Mouse (Mus musculus) limb, embryonic 15.5 days (tissue): ENCODE data around the gene Comtd1. TPM values are rescaled to one million over a fixed set of nuclear protein-coding genes. Genes with fewer than 3 reads are reported as not detected.

ENCODE experiments used
- ATAC-seq: fragments of 200-750 bp; cut with Nextera tagmentation; 2 replicates; pipeline ENCODE4 v1.8.0; 2017; ENCODE audit warnings: low read depth, moderate TSS enrichment; ENCODE audit not compliant: insufficient number of reproducible peaks, low FRiP score, low TSS enrichment
- H3K27ac ChIP-seq: fragments of 300-500 bp; sonication (generic); 2 replicates; pipeline ENCODE4 v1.5.1; 2015; ENCODE audit warnings: moderate library complexity, mild to moderate bottlenecking, inconsistent platforms
- H3K27me3 ChIP-seq: fragments of 300-500 bp; sonication (generic); 2 replicates; pipeline ENCODE4 v1.6.1; 2015; ENCODE audit warnings: inconsistent platforms
- H3K36me3 ChIP-seq: fragments of 300-500 bp; sonication (generic); 2 replicates; pipeline ENCODE4 v1.6.1; 2015; ENCODE audit warnings: inconsistent platforms
- H3K4me1 ChIP-seq: fragments of 300-500 bp; sonication (generic); 2 replicates; pipeline ENCODE4 v1.6.1; 2015; ENCODE audit warnings: inconsistent platforms
- H3K4me2 ChIP-seq: fragments of 300-500 bp; sonication (generic); 2 replicates; pipeline ENCODE4 v1.6.1; 2015; ENCODE audit warnings: mild to moderate bottlenecking, inconsistent platforms
- H3K4me3 ChIP-seq: fragments of 300-500 bp; sonication (generic); 2 replicates; pipeline ENCODE4 v1.5.1; 2015; ENCODE audit warnings: mild to moderate bottlenecking, inconsistent platforms
- H3K9ac ChIP-seq: fragments of 300-500 bp; sonication (generic); 2 replicates; pipeline ENCODE4 v1.6.1; 2015; ENCODE audit warnings: inconsistent platforms
- H3K9me3 ChIP-seq: fragments of 300-500 bp; sonication (generic); 2 replicates; pipeline ENCODE4 v1.6.1; 2016; ENCODE audit warnings: inconsistent platforms
- WGBS: fragments of 180-500 bp; shearing (Covaris S2); methylation state at CpG from one replicate; pipeline ENCODE4 v1.1.7; 2015; 5-methylcytosine and 5-hydroxymethylcytosine counted together
- polyA plus RNA-seq: library from polyadenylated mRNA; unstranded; fragments of >200 nt; fragmentation: Nextera tagmentation; extraction: Ambion mirVana; gene quantifications from 2 replicates; pipeline ENCODE4 v1.2.1, GENCODE M21; 2015

Gene Comtd1
- polyA plus RNA-seq, 1 experiment from 2014 or later: 21.7 TPM

DNA sequence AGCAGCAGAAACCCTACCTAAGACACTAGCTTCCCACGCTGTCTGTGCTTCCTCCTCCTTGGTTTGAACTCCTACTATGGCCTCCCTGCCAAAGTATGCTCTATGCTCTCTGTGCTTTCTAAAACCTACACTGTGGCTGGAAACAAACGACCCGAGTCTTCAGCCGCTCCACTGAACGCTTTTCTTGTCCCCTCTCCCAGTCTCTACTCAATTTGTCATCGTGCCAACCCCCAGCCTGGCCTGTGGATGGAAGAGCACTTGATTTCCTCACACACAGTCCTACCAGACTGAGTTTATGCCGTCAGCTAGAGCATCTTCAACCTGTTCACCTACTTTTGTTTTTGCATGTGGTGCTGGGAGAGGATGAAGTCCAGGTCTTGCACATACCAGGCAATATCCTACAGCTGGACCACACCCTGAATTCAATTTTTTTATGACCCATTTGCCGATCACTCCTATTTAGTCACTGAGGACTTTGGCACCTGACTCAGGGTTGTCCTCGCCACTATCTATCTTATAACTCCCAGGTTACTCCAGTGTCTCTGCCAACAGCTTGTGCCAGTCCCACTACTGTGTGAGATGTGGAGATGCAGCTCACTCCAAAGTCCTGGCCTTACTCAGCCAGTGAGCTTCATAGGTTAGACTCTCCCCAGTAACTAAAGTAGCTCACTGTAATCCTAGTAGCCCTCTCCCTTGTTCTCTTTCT lies 22.8 kb downstream of the Comtd1 start:
- Histone ChIP-seq H3K36me3 (no peaks in the 10 kb centered on the region), H3K9me3 (no peaks in the 10 kb centered on the region), H3K4me3 (no peak overlapping the region), H3K27me3 (no peaks in the 10 kb centered on the region), H3K4me1 (peaks cover 16% of the 10 kb centered on the region), H3K9ac (no peak overlapping the region), H3K27ac (no peak overlapping the region), H3K4me2 (no peak overlapping the region)
- 70% methylated on average over 9 of the region's 9 CpGs for WGBS
- no peak for ATAC-seq

DNA sequence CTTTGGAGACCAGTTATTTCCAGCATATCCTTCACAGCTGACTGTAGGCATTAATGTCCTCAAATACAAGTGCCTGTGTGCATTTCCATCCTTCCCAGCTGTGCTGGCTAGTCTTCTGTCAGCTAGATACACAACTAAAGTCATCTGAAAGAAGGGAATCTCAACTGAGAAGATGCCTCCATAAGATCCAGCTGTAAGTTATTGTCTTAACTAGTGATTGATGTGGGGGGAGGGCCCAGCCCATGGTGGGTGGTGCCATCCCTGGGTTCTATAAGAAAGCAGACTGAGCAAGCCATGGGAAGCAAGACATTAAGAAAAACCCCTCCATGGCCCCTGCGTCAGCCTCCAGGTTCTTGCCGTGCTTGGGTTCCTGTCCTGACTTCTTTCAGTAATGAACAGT lies 23.8 kb downstream of the Comtd1 start, which contains the start of gene Vdac2:
Vdac2 (plus strand) TSS at position 301 of the 400 bp plus-strand sequence.
- H3K4me2 ChIP-seq: no peak within 1 kb of the TSS
- H3K4me1 ChIP-seq: peaks cover 10% of the 10 kb centered on the region; the same call in 1 of the 2 replicates
- ATAC-seq: no peak
- no peak within 1 kb of the TSS for H3K9ac ChIP-seq
- H3K36me3 ChIP-seq: no peaks in the 10 kb centered on the region
- no peak within 1 kb of the TSS for H3K4me3 ChIP-seq
- no peaks in the 10 kb centered on the region for H3K27me3 ChIP-seq
- H3K27ac ChIP-seq: peak within 1 kb of the TSS; percentile 38; the same call in 1 of the 2 replicates
- WGBS: 90% methylated on average over 2 of the region's 2 CpGs
- H3K9me3 ChIP-seq: no peaks in the 10 kb centered on the region

DNA sequence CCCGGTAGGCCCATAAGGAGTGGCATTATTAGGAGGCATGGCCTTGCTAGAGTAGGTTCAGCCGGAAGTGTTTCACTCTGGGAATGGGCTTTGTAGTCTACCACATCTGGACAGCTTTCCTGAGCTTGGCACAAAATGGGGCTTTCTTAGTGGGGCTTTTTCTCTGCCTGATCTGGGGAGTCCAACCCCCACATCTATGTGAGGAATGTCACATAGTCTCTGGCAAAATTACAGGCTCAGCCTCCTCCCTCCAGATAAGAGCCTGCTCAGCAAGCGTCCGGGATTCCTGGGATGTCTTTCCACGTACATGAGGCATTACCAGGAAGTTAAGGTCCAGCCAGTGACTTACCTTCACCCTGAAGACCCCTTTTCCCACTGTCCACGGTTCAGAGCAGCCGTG lies 24.9 kb downstream of the Comtd1 start:
- Histone ChIP-seq H3K4me3 (no peak overlapping the region), H3K36me3 (no peaks in the 10 kb centered on the region), H3K27ac (peak overlapping the region; percentile 38; the same call in 1 of the 2 replicates), H3K4me1 (peaks cover 10% of the 10 kb centered on the region; the same call in 1 of the 2 replicates), H3K27me3 (no peaks in the 10 kb centered on the region), H3K9me3 (no peaks in the 10 kb centered on the region), H3K4me2 (no peak overlapping the region), H3K9ac (no peak overlapping the region)
- no peak for ATAC-seq
- WGBS: 58% methylated on average over 7 of the region's 7 CpGs

- peaks cover 10% of the 10 kb centered on the region; the same call in 1 of the 2 replicates for H3K4me1 ChIP-seq
- 61% methylated on average over 7 of the region's 7 CpGs for WGBS
- no peak overlapping the region for H3K4me2 ChIP-seq
- no peaks in the 10 kb centered on the region for H3K36me3 ChIP-seq
- no peak overlapping the region for H3K9ac ChIP-seq
- H3K27ac ChIP-seq: peak overlapping the region; percentile 69
- no peaks in the 10 kb centered on the region for H3K9me3 ChIP-seq
- H3K4me3 ChIP-seq: no peak overlapping the region
- no peak for ATAC-seq
- H3K27me3 ChIP-seq: no peaks in the 10 kb centered on the region
These were observed 25.9 kb downstream of the Comtd1 start for GRCm38 (mm10) chr14:21822795-21823374.

GRCm38 (mm10) chr14:21822307-21822706 lies 26.5 kb downstream of the Comtd1 start:
- Histone ChIP-seq H3K27me3 (no peaks in the 10 kb centered on the region), H3K36me3 (no peaks in the 10 kb centered on the region), H3K9me3 (no peaks in the 10 kb centered on the region), H3K4me3 (no peak overlapping the region), H3K9ac (no peak overlapping the region), H3K4me2 (no peak overlapping the region), H3K27ac (no peak overlapping the region), H3K4me1 (peaks cover 10% of the 10 kb centered on the region; the same call in 1 of the 2 replicates)
- no peak for ATAC-seq
- WGBS: 75% methylated on average over 7 of the region's 7 CpGs

GRCm38 (mm10) chr14:21820880-21821505 lies 27.8 kb downstream of the Comtd1 start:
- H3K36me3 ChIP-seq: no peaks in the 10 kb centered on the region
- no peaks in the 10 kb centered on the region for H3K9me3 ChIP-seq
- 0 out of 2 replicates have a peak, but pooled peaks have one; percentile 23 for ATAC-seq
- 88% methylated on average over 4 of the region's 4 CpGs for WGBS
- peaks cover 10% of the 10 kb centered on the region; the same call in 1 of the 2 replicates for H3K4me1 ChIP-seq
- no peak overlapping the region for H3K4me3 ChIP-seq
- no peak overlapping the region for H3K4me2 ChIP-seq
- no peak overlapping the region for H3K9ac ChIP-seq
- H3K27ac ChIP-seq: no peak overlapping the region
- H3K27me3 ChIP-seq: no peaks in the 10 kb centered on the region

- no peaks in the 10 kb centered on the region for H3K36me3 ChIP-seq
- no peaks in the 10 kb centered on the region for H3K27me3 ChIP-seq
- H3K4me2 ChIP-seq: no peak overlapping the region
- H3K9ac ChIP-seq: no peak overlapping the region
- no peak overlapping the region for H3K4me3 ChIP-seq
- no peaks in the 10 kb centered on the region for H3K4me1 ChIP-seq
- no peak overlapping the region for H3K27ac ChIP-seq
- ATAC-seq: no peak
- 38% methylated on average over 4 of the region's 4 CpGs for WGBS
- no peaks in the 10 kb centered on the region for H3K9me3 ChIP-seq
These were observed 31.3 kb downstream of the Comtd1 start for GRCm38 (mm10) chr14:21817453-21817852.

- Histone ChIP-seq H3K36me3 (no peaks in the 10 kb centered on the region), H3K4me2 (no peak overlapping the region), H3K27ac (no peak overlapping the region), H3K9ac (no peak overlapping the region), H3K9me3 (no peaks in the 10 kb centered on the region), H3K4me3 (no peak overlapping the region), H3K4me1 (no peaks in the 10 kb centered on the region), H3K27me3 (no peaks in the 10 kb centered on the region)
- 66% methylated on average over 3 of the region's 3 CpGs for WGBS
- ATAC-seq: no peak
These were observed 32.5 kb downstream of the Comtd1 start for GRCm38 (mm10) chr14:21816255-21816654.

GRCm38 (mm10) chr14:21814606-21815005 lies 34.2 kb downstream of the Comtd1 start:
- Histone ChIP-seq H3K36me3 (no peaks in the 10 kb centered on the region), H3K4me1 (no peaks in the 10 kb centered on the region), H3K27me3 (no peaks in the 10 kb centered on the region), H3K9ac (no peak overlapping the region), H3K4me3 (no peak overlapping the region), H3K9me3 (no peaks in the 10 kb centered on the region), H3K27ac (no peak overlapping the region), H3K4me2 (no peak overlapping the region)
- no peak for ATAC-seq
- WGBS: 92% methylated on average over 4 of the region's 4 CpGs

DNA sequence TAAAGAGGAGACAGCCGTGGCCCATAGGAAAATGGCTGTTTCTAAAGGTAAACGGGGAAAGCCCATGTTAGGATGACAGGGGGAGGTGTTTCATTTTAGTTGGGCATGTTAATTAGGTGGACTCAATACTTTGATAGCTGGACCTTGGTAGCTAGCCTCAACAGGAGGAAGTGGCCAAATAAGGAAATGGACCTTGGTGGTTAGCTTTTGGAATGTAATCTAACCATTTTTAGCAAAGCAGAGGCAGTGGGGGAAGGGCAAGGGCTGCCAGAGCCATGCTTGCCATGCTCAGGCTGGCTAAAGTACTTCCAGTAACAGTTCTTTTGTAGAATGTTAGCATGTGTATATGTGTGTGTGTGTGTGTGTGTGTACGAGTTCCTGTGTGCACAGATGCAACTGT lies 34.9 kb downstream of the Comtd1 start:
- ATAC-seq: no peak
- Histone ChIP-seq H3K27me3 (no peaks in the 10 kb centered on the region), H3K27ac (no peak overlapping the region), H3K9me3 (no peaks in the 10 kb centered on the region), H3K4me3 (no peak overlapping the region), H3K4me1 (no peaks in the 10 kb centered on the region), H3K4me2 (no peak overlapping the region), H3K36me3 (no peaks in the 10 kb centered on the region), H3K9ac (no peak overlapping the region)
- 80% methylated on average over 3 of the region's 3 CpGs for WGBS

DNA sequence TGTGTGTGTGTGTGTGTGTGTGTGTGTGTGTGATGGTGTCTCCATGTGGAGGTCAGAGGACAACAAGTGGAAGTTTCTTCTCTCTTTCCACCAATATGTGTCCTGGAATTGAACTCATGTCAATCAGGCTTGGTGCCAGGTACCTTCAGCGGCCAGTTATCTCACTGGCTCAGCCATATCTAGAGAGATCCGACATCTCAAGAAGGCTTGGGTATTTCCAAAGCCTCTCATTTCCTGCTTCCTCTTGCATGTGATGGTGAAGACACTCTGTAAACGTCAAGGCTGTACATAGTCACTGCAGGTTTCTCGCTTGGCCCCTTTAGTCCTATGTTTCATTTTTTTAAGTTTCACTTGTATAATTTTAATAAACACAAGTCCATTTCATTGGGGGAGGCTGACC lies 35.6 kb downstream of the Comtd1 start:
- 81% methylated on average over 4 of the region's 4 CpGs for WGBS
- Histone ChIP-seq H3K4me1 (no peaks in the 10 kb centered on the region), H3K4me2 (no peak overlapping the region), H3K27ac (no peak overlapping the region), H3K9ac (no peak overlapping the region), H3K27me3 (no peaks in the 10 kb centered on the region), H3K36me3 (no peaks in the 10 kb centered on the region), H3K9me3 (no peaks in the 10 kb centered on the region), H3K4me3 (no peak overlapping the region)
- no peak for ATAC-seq

- ATAC-seq: no peak
- no peaks in the 10 kb centered on the region for H3K36me3 ChIP-seq
- H3K4me1 ChIP-seq: no peaks in the 10 kb centered on the region
- H3K27ac ChIP-seq: no peak overlapping the region
- H3K9ac ChIP-seq: no peak overlapping the region
- H3K9me3 ChIP-seq: no peaks in the 10 kb centered on the region
- no peak overlapping the region for H3K4me2 ChIP-seq
- H3K27me3 ChIP-seq: no peaks in the 10 kb centered on the region
- 21% methylated on average over 14 of the region's 14 CpGs for WGBS
- H3K4me3 ChIP-seq: no peak overlapping the region
These were observed 36.1 kb downstream of the Comtd1 start for GRCm38 (mm10) chr14:21812590-21813162.
